Mouse (Mus musculus) testis, adult 2 months (tissue): Measurements from ENCODE around the gene Maml2. TPM values are rescaled to one million over a fixed set of nuclear protein-coding genes. Genes with fewer than 3 reads are reported as not detected.
"Not testable (repeated sequence)": the region's sequence is repeated elsewhere in the genome, so short reads cannot be mapped to it uniquely, and the experiment has no call there.

Source experiments
- H3K27ac ChIP-seq: fragments of 200-500 bp; 2 replicates; pipeline ENCODE4 v1.5.1; 2012; ENCODE audit warnings: low read depth, low read length; ENCODE audit not compliant: control insufficient read depth, insufficient read depth
- H3K27me3 ChIP-seq: fragments of 200-500 bp; 2 replicates; pipeline ENCODE4 v1.6.1; 2012; ENCODE audit warnings: mild to moderate bottlenecking, low read length, moderate library complexity; ENCODE audit not compliant: control insufficient read depth, insufficient read depth
- H3K36me3 ChIP-seq: fragments of 200-500 bp; 2 replicates; pipeline ENCODE4 v1.6.1; 2012; ENCODE audit warnings: mild to moderate bottlenecking, low read length; ENCODE audit not compliant: control insufficient read depth, insufficient read depth
- H3K4me1 ChIP-seq: fragments of 200-500 bp; 2 replicates; pipeline ENCODE4 v1.6.1; 2012; ENCODE audit warnings: low read length; ENCODE audit not compliant: control insufficient read depth, insufficient read depth
- H3K4me3 ChIP-seq: fragments of 200-500 bp; 2 replicates; pipeline ENCODE4 v1.5.1; 2012; ENCODE audit warnings: low read depth, mild to moderate bottlenecking, low read length, moderate library complexity, mixed read lengths; ENCODE audit not compliant: control insufficient read depth
- CTCF ChIP-seq: fragments of 200-500 bp; IDR thresholded peaks from 2 replicates; pipeline ENCODE4 v1.5.1; 2012; ENCODE audit warnings: low read depth, mild to moderate bottlenecking, inconsistent platforms, low read length, moderate library complexity; ENCODE audit not compliant: control insufficient read depth, insufficient read depth, insufficient replicate concordance
- POLR2A ChIP-seq: fragments of 200-500 bp; IDR thresholded peaks from 2 replicates; pipeline ENCODE4 v1.6.1; 2012; ENCODE audit warnings: low read depth, mild to moderate bottlenecking, inconsistent platforms, low read length, moderate library complexity; ENCODE audit not compliant: control insufficient read depth
- polyA plus RNA-seq: library from polyadenylated mRNA; depleted of rRNA; stranded (reverse); fragments of >200 nt; gene quantifications from 2 replicates; pipeline ENCODE4 v1.2.3, GENCODE M21; 2012

Maml2 gene
- polyA plus RNA-seq, 1 experiment, result 0.56 TPM

DNA sequence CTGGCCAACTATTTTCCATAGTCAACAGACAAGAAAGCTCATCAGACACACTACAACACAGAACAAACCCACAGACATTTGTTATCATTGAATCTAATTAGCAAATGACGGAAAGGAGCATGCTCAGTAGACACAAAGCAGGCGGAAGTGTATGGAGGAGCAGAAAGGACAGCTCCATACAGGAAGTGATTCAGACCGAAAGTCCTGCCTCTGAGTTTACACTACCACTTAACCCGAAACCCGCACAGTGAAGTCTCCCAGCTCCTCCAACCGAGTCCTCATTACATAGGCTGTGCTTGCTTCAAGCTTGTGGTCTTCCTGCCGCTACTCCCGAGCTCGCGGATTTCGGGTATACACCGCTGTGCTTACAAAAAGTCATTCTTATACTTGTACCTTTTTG lies 404.0 kb downstream of the Maml2 start:
- TF ChIP-seq CTCF, result no peak
- no peak for TF ChIP-seq POLR2A
- H3K27ac ChIP-seq, result no peak overlapping the region
- peaks cover 5% of the 10 kb centered on the region for H3K4me1 ChIP-seq
- peak overlapping the region; percentile 24 for H3K4me3 ChIP-seq
- H3K27me3 ChIP-seq, result no peaks in the 10 kb centered on the region
- H3K36me3 ChIP-seq, result no peaks in the 10 kb centered on the region

DNA sequence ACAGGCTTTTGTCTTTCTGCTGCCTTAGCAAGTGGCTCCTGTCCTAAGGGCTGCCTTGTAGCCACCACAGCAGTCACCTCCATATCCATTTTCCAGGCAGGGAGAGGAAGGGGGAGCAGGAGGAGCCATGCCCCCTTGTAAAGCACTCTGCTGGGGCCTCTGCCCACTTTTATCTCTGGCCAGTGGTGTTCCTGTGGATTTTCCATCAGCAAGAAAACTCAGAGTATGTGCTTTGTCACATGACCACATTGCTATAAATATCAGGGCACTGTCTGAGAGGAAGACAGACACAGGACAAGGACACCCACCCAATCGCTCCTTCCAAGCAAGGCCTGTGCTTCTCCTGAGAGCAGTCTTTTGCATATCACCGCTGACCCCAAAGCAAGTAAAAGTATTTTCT lies 405.3 kb downstream of the Maml2 start:
- H3K4me3 ChIP-seq, result no peak overlapping the region
- TF ChIP-seq POLR2A, result no peak
- TF ChIP-seq CTCF, result no peak
- H3K27me3 ChIP-seq, result no peaks in the 10 kb centered on the region
- peaks cover 5% of the 10 kb centered on the region for H3K4me1 ChIP-seq
- H3K36me3 ChIP-seq, result no peaks in the 10 kb centered on the region
- no peak overlapping the region for H3K27ac ChIP-seq

DNA sequence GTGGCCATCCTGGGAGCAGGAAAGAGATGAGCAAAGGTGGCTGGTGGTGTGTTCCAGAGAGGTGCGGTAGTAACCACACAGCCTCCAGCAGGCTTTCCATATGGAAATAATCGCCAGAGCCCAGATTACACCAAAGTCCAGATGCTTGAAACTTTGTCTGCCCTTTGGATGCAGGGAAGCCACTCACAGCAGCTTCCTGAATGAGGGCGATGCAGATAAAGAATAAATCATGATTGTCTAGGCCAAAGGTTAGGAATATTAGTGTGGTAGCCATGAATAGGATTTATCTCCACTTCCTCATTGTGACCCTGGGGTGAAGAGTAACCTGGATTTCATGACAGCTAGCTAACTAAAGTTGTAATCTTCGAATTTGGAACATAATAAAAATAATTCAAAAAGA lies 407.2 kb downstream of the Maml2 start:
- H3K27me3 ChIP-seq, result no peaks in the 10 kb centered on the region
- H3K4me1 ChIP-seq, result peaks cover 5% of the 10 kb centered on the region
- no peaks in the 10 kb centered on the region for H3K36me3 ChIP-seq
- TF ChIP-seq POLR2A (no peak), CTCF (no peak)
- H3K27ac ChIP-seq, result no peak overlapping the region
- no peak overlapping the region for H3K4me3 ChIP-seq

DNA sequence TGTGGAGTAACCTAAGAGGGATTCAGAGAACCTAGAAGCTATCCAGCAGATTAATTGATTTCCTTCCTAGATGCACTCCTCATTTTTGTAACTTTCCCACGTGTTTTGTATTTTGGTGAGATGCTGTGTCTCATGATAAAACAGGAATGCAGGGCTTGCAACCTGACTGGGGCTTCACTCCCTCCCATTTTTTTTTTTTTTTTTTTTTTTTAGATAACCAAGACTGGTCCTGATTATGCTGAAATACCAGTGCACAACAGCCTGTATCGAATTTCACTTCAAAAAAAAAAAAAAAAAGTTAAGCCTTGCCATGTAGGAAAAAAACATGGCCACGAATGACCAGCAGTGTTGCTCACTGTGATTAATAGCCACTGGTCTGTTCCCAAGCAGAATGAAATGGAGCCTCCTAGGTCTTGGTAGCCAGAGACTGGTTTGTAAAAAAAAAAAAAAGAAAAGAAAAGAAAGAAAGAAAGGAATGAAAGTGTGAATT lies 409.4 kb downstream of the Maml2 start:
- no peak overlapping the region for H3K27ac ChIP-seq
- no peaks in the 10 kb centered on the region for H3K36me3 ChIP-seq
- no peaks in the 10 kb centered on the region for H3K4me1 ChIP-seq
- no peak overlapping the region for H3K4me3 ChIP-seq
- no peaks in the 10 kb centered on the region for H3K27me3 ChIP-seq
- TF ChIP-seq POLR2A (no peak), CTCF (no peak)

DNA sequence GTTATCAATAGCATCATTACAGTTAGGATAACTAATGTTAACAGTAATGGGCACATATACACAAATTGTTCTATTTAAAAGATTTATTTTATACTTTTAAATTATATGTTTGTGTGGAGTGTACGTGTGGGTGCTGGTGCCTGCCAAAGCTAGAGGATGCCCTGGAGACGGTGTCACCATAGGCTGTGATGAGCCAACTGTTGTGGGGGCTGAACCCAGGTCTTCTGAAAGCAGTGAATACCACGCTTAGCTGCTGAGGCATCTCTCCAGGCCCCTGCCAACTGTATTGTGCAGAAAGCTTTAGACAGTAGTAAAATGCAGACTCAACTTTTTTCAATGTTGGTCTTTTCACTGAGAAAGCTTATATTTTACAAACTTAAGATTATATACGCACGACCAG lies 411.7 kb downstream of the Maml2 start:
- no peak overlapping the region for H3K27ac ChIP-seq

DNA sequence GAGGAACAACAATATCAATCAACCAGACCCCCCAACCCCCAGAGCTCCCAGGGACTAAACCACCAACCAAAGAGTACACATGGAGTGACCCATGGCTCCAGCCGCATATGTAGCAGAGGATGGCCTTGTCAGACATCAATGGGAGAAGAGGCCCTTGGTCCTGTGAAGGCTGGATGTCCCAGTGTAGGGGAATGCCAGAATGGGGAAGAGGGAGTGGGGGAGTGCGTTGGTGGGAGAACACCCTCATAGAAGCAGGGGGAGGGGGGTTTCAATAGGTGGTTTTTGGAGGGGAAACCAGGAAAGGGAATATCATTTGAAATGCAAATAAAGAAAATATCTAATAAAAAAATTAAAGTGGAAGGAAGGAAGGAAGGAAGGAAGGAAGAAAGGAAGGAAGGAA lies 418.1 kb downstream of the Maml2 start:
- not testable (repeated sequence) for H3K27me3 ChIP-seq, H3K4me3 ChIP-seq, H3K4me1 ChIP-seq

More for the DNA sequence above, 411.7 kb downstream of the Maml2 start:
- no peak for TF ChIP-seq POLR2A
- no peak for TF ChIP-seq CTCF
- no peaks in the 10 kb centered on the region for H3K27me3 ChIP-seq
- no peaks in the 10 kb centered on the region for H3K4me1 ChIP-seq
- no peak overlapping the region for H3K4me3 ChIP-seq
- no peaks in the 10 kb centered on the region for H3K36me3 ChIP-seq

DNA sequence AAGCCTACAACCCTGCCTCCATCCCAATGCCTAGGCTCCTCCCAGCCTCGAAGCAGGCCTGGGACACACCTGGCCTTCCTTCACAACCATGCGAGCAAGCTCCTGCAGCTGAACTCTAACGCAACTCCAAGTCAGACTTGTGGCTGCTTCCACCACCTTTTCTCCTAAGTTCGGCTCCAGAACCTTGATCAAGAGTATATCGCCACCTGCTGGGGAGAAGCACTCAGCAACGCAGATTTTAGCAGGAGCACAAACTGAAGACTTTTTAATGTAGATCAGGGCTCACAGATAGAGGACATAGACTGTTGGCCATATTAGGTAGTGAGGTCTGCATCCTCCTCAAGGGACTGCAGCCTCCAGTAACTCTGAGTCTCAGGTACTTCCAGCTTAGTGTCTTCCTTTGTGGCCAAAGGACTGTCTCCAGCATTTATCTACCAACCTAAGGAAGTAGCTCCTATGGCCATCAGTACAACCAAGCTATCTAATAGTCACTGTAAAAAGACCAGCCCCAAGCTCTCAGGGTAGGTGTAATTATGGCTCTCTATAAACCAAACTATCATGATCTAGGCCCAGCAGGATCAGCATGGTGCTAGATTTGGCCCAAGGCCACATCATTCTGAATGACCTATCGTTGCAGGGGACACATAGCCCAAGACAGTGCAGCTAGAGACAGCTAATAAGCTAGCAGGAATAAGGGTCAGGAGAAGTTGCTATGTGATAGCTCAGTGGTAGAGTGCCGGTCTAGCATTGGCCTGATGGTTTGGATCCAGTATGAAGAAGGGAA lies 418.8 kb downstream of the Maml2 start:
- no peak overlapping the region for H3K27ac ChIP-seq
- no peaks in the 10 kb centered on the region for H3K36me3 ChIP-seq
- no peak for TF ChIP-seq POLR2A
- 0 out of 2 replicates have a peak, but pooled peaks have one; percentile 24 for TF ChIP-seq CTCF

More for the DNA sequence above, 418.1 kb downstream of the Maml2 start:
- H3K27ac ChIP-seq, H3K36me3 ChIP-seq: not testable (repeated sequence)

More for the DNA sequence above, 418.8 kb downstream of the Maml2 start:
- Histone ChIP-seq H3K27me3 (no peaks in the 10 kb centered on the region), H3K4me3 (no peak overlapping the region), H3K4me1 (0 out of 2 replicates have a peak, but pooled peaks cover 2% of the 10 kb centered on the region)
